Mouse (Mus musculus) cortical plate, adult 2 months (tissue): ENCODE measurements around the gene Smagp. TPM values are rescaled to one million over a fixed set of nuclear protein-coding genes. Genes with fewer than 3 reads are reported as not detected.
A peak's percentile ranks its signal among the peaks of the same experiment; 100 is the strongest.
"Not testable (repeated sequence)": the region's sequence is repeated elsewhere in the genome, so short reads cannot be mapped to it uniquely, and the experiment has no call there.

ENCODE experiments used
- H3K27ac ChIP-seq: fragments of 200-500 bp; 2 replicates; pipeline ENCODE4 v1.5.1; 2012; ENCODE audit warnings: low read length, control low read depth, inconsistent platforms; ENCODE audit not compliant: insufficient read depth
- H3K4me1 ChIP-seq: fragments of 200-500 bp; 2 replicates; pipeline ENCODE4 v1.6.1; 2011; ENCODE audit warnings: low read length; ENCODE audit not compliant: control insufficient read depth, insufficient read depth
- H3K4me3 ChIP-seq: fragments of 200-500 bp; 2 replicates; pipeline ENCODE4 v1.5.1; 2011; ENCODE audit warnings: mild to moderate bottlenecking, low read length, control low read depth; ENCODE audit not compliant: insufficient read depth
- CTCF ChIP-seq: fragments of 200-500 bp; IDR thresholded peaks from 2 replicates; pipeline ENCODE4 v1.5.1; 2011; ENCODE audit warnings: mild to moderate bottlenecking, control low read depth, low read length; ENCODE audit not compliant: insufficient read depth; ENCODE audit errors: extremely low read depth
- POLR2A ChIP-seq: fragments of 200-500 bp; IDR thresholded peaks from 2 replicates; pipeline ENCODE4 v1.6.1; 2011; ENCODE audit warnings: mild to moderate bottlenecking, low read length, control low read depth; ENCODE audit not compliant: insufficient read depth; ENCODE audit errors: extremely low read depth
- polyA plus RNA-seq: library from polyadenylated mRNA; depleted of rRNA; stranded (reverse); fragments of >200 nt; gene quantifications from 2 replicates; pipeline ENCODE4 v1.2.3, GENCODE M21; 2012

The Smagp gene
- polyA plus RNA-seq, 1 experiment: 4.2 TPM

DNA sequence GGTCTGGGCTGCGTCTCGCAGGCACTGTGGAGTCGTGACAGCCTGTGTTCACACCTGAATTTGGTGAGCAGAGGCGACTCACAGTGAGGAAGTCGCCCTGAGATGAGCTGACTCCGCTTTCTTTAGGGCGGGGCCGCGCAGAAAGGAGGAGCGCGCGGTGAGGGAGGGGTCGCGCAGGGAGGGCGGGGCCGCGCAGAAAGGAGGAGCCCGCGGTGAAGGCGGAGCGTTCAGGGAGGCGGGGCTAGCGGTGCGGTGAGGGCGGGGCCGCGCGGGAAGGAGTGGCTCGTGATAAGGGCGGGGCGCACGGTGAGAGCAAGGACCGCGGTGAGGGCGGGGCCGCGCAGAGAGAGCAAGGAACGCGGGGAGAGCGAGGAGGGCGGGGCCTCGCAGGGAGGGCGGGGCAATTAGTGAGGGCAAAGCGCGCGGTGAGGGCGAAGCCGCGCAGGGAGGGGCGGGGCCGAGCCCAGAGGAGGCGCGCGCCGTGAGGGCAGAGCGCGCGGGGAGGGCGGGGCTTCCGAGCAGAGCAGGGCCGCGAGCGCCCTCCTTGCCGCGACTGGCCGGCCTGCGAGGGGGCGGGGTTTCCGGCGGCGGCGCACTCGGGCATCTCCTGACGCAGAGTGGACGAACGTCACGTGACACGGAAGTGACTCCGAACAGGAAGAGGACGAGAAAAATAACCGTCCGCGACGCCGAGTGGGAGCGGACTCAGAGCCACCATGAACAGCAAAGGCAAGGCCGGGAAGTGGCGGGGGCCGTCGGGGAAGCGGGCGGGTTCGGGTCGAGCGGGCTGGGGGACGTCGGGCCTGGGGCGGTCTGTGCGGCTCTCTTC is 21.5 kb downstream of the Smagp start, which contains the start of gene Dazap2:
Gene Dazap2 (plus strand): TSS at position 354 of the 829 bp plus-strand sequence.
- Histone ChIP-seq H3K4me1 (0 out of 2 replicates have a peak, but pooled peaks cover 1% of the 10 kb centered on the region), H3K4me3 (peak within 1 kb of the TSS; percentile 70), H3K27ac (peak within 1 kb of the TSS; percentile 79)
- TF ChIP-seq CTCF (no peak), POLR2A (peak; percentile 96)

DNA sequence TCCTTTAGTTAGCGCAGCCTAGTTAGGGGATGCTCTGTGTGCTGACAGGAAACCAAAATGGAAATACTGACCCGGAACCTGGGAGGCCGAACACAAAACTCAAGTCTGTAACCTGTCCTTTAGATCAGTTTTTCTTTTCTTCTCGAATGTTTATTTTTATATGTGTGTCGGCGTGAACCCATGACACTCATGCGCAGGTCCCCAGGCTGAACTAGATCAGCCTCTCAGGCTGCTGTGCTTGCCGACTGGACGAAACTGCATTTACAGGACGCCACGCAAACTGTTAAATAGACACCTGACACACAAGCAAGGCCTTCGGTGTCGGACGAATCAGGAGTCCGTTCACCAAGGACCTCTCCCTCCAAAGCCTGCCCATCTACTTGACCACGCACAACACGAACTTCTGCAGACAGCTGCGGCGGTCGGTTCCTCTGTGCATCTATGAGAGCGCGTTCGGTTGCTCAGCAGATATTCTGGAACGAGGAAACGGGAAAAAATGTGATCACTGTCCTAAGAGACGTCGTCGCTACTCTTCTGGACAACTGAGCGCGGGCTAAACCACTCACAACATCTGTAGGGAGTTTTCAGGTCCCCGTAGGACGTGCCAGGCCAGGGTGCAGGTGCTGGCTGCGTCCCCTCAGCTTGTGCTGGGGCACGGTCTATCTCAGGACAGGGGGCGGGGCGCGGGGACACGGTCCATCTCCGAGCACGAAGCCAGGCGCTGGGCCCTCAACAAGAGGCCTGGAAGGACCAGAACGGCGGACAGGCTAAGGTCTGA is 22.3 kb downstream of the Smagp start:
- 0 out of 2 replicates have a peak, but pooled peaks have one; percentile 21 for TF ChIP-seq POLR2A
- TF ChIP-seq CTCF: no peak
- Histone ChIP-seq H3K4me1 (0 out of 2 replicates have a peak, but pooled peaks cover 1% of the 10 kb centered on the region), H3K4me3 (peak overlapping the region; percentile 70), H3K27ac (peak overlapping the region; percentile 75)

DNA sequence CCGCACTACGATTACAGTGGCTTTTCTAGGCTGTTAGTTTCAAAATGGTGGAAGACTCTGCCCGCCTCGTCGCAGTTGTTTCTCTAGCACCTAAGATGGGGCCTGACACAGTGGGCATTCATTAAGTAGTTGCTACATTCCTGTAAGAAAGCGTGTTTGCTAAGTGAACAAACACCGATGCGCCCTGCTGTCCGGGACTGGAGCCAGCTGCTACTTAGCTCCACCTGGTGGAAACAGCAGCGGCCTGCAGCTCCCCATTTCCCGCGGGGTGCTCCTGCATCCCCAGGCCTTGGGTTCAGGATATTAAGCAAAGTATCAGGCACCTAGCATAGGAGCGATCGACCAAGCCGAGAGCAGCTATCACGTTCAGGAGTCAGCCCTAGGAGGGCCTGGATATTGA is 23.2 kb downstream of the Smagp start:
- H3K4me1 ChIP-seq: 0 out of 2 replicates have a peak, but pooled peaks cover 1% of the 10 kb centered on the region
- TF ChIP-seq POLR2A (no peak), CTCF (peak; percentile 73)
- no peak overlapping the region for H3K27ac ChIP-seq
- no peak overlapping the region; the same call in 1 of the 2 replicates for H3K4me3 ChIP-seq

DNA sequence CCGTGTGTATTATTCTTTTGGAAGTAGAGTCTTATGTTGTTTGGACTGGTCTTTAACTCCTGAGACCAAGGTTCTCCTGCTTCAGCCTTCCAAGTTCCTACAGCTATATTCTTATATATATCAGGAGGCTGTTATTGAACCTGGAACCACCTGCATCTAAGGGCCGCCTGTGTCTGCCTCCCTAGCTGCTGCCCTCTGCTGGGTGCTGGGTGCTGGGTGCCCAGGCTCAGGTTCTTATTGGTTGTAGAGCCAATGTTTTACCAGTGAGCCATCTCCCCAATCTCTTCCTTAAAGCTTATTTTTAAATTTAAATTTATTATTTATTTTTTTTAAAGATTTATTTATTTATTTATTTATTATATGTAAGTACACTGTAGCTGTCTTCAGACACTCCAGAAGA is 24.3 kb downstream of the Smagp start:
- H3K27ac ChIP-seq: no peak overlapping the region
- H3K4me1 ChIP-seq: 0 out of 2 replicates have a peak, but pooled peaks cover 1% of the 10 kb centered on the region
- H3K4me3 ChIP-seq: no peak overlapping the region
- no peak for TF ChIP-seq POLR2A
- TF ChIP-seq CTCF: no peak

DNA sequence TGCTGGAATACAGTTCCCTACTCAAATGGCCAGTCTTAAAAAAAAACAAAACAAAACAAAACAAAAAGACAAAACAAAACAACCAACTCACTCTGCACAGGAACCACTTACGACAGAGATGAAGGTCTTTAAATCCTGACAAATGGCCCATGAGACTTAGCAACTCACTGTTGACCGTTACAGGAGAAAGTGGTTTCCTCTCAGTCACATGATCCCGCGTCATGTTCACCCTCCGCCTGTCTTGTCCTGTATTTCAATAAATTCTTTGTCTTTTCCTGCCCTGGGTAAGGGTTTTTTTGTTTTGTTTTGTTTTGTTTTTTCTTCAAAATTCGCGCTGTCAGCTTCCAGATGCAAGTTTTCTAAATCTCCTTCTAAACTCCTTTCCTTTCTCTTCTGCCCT is 24.8 kb downstream of the Smagp start:
- 0 out of 2 replicates have a peak, but pooled peaks cover 1% of the 10 kb centered on the region for H3K4me1 ChIP-seq
- H3K27ac ChIP-seq: no peak overlapping the region
- H3K4me3 ChIP-seq: no peak overlapping the region
- TF ChIP-seq CTCF: no peak
- no peak for TF ChIP-seq POLR2A

DNA sequence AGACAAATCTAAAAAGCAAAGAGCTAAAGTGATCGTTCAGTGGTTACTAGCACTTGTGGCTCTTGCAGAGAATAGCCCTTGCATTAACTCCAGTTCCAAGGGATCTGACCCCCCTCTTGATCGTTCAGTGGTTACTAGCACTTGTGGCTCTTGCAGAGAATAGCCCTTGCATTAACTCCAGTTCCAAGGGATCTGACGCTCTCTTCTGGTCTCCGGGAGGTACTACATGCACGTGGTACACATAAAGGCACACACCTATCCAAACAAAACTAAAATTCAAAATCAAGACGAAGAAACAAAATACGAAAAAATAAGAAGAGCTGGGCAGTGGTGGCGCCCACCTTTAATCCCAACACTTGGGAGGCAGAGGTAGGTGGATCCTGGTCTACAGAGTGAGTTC is 30.1 kb downstream of the Smagp start:
- not testable (repeated sequence) for H3K4me3 ChIP-seq, H3K27ac ChIP-seq, H3K4me1 ChIP-seq

DNA sequence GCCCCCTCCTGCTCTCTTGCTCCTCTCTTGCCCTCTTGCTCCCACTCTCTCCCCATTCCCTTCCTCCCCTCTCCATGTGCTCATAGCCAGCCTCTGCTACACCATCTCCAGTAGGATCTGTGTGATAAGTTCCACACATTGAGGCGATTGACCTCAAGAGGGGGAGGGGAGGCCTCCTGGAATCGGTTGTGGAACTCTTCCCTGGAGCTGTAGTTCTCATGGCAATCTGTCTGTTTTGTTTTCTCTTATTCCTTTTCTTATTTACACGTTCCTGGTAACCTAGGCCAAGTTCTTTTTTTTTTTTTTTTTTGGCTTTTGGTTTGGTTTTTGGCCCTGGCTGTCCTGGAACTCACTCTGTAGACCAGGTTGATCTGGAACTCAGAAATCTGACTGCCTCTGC is 35.1 kb downstream of the Smagp start:
- H3K4me1 ChIP-seq: no peaks in the 10 kb centered on the region
- H3K4me3 ChIP-seq: no peak overlapping the region
- TF ChIP-seq POLR2A (no peak), CTCF (no peak)
- no peak overlapping the region for H3K27ac ChIP-seq

DNA sequence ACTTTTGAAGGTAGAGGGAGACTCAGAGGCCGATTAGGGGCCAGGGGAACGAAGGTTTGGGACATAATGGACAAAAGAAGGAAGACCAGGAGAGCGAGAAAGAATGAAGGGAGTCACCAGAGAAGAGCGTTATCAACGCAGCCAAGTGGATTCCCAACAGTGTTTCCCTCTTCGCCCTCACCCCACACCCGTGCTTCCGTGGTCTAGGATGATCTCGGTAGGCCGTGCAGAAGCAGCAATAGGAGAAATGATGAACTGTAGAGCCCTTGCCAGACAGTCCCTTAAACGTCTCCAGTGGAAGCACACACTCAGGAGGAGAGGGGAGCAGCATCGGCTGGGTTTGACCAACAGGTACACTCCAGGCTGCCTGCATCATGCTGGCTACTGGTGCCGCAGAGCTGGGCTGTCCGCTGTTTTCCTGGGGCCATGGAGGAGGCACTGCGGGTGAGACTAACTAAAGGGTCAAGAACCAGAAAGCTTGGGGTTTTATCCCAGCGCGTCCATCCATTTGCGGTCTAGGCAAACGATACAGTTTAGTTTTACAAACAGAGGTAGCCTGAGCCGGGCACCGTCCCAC is 36.0 kb downstream of the Smagp start:
- peak overlapping the region; percentile 99; the same call in 1 of the 2 replicates for H3K4me3 ChIP-seq
- H3K27ac ChIP-seq: no peak overlapping the region
- H3K4me1 ChIP-seq: no peaks in the 10 kb centered on the region
- no peak for TF ChIP-seq CTCF
- no peak for TF ChIP-seq POLR2A

DNA sequence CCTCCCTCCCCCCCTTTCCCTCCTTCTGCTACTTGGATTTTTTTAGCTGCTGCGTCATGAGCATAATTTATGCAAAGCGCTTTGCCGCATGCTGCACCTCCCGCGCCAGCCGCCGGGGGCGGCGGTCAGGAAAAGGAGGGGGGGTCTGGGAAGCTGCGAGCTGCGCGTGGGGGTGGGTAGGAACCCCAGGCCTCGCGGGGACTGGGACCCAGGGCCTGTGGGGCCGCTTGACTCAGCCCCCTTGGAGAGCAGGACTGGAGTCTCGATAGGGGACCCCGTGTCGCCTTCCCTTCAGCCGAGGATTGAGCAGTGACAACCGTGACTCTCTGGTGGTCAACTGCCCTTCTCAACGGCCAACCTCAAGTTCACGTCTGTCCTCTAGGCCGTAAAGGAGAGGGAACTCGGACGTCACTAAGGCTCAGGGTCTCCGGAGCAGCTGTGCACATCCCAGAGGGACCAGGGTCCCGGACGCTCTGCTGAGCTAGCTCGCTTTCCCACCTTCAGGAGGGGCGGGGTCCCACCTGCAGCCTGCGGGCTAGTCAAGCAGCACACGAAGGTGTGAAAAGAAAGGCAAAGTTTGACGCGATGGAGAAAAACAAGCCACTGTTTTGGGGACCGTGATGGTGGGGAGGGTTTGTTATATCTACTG is 36.6 kb downstream of the Smagp start:
- peak overlapping the region; percentile 99 for H3K4me3 ChIP-seq
- H3K4me1 ChIP-seq: no peaks in the 10 kb centered on the region
- H3K27ac ChIP-seq: peak overlapping the region; percentile 2; the same call in 1 of the 2 replicates
- 0 out of 2 replicates have a peak, but pooled peaks have one; percentile 27 for TF ChIP-seq POLR2A
- no peak for TF ChIP-seq CTCF
